Mouse (Mus musculus): Measurements from ENCODE around the gene Ap1g1. TPM values are rescaled to one million over a fixed set of nuclear protein-coding genes. Genes with fewer than 3 reads are reported as not detected.
A peak's percentile ranks its signal among the peaks of the same experiment; 100 is the strongest.

The Ap1g1 gene
- polyA plus RNA-seq (2015; fragmentation: Nextera tagmentation; extraction: Ambion mirVana) = 16.6 and 19.4 TPM in 2 replicates

DNA sequence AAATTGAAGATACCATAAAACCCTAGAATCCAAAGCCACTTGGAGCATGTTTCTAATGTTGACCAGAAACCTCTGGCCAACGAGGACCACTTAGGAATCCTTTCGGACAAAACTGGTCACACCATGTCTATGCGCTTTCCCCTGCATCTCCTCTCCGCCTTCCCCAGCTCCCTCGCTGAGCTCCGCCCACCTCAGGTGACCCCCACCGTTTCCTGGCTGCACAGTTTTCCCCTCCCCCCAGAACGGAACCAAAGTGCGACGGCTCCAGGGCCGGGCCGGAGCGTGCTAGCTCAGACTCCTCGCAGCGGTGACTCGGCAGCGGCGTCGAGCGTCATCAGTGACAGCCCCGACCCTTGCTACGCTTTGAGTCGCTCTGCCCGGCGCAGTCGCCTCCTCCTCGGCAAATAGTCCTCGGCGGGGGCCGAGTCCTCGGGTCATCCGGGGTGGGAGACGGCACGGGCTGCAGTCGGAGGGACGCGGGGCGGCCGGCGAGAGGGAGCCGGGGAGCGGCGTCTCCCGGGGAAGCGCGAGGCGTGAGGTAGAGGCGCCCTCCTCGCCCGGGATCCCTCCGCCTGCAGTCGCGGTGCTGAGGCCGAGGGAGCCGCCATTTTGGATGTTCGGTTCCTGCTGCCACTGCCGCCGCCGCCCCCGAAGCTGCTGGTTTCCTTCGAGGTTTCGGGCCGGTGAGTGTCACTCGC lies at the start of gene Ap1g1:
Gene Ap1g1 (plus strand): TSS at position 275 of the 698 bp plus-strand sequence.
- Histone ChIP-seq H3K36me3 (ENCODE audit: control insufficient read depth, insufficient read depth) (no peaks in the 10 kb centered on the region), H3K27ac (ENCODE audit: low read length) (peak within 1 kb of the TSS; percentile 94), H3K9ac (ENCODE audit: low read depth, low read length) (peak within 1 kb of the TSS; percentile 80), H3K27me3 (ENCODE audit: control insufficient read depth, insufficient read depth, low read depth, low read length) (no peaks in the 10 kb centered on the region; the same call in 1 of the 2 replicates), H3K4me2 (ENCODE audit: low read depth, low read length) (peak within 1 kb of the TSS; percentile 95), H3K9me3 (replicated peaks; ENCODE audit: control insufficient read depth, low read length) (no peaks in the 10 kb centered on the region), H3K4me3 (ENCODE audit: low read depth, low read length) (peak within 1 kb of the TSS; percentile 74), H3K4me1 (ENCODE audit: control insufficient read depth, low read depth, low read length) (peaks cover 16% of the 10 kb centered on the region)
- WGBS (ENCODE audit: insufficient replicate concordance) = under 1% methylated on average over 60 of the region's 64 CpGs
- ATAC-seq (ENCODE audit: low read depth) = peak; percentile 97

- no peaks in the 10 kb centered on the region for H3K27me3 ChIP-seq (ENCODE audit: control insufficient read depth, insufficient read depth, low read depth, low read length)
- no peak for ATAC-seq (ENCODE audit: low read depth)
- no peak overlapping the region for H3K4me3 ChIP-seq (ENCODE audit: low read depth, low read length)
- H3K9me3 ChIP-seq (replicated peaks; ENCODE audit: control insufficient read depth, low read length) = no peaks in the 10 kb centered on the region
- H3K4me2 ChIP-seq (ENCODE audit: low read depth, low read length) = no peak overlapping the region
- 67% methylated on average over 3 of the region's 3 CpGs for WGBS (ENCODE audit: insufficient replicate concordance)
- H3K36me3 ChIP-seq (ENCODE audit: control insufficient read depth, insufficient read depth) = peaks cover 13% of the 10 kb centered on the region
- no peak overlapping the region for H3K9ac ChIP-seq (ENCODE audit: low read depth, low read length)
- no peak overlapping the region for H3K27ac ChIP-seq (ENCODE audit: low read length)
- H3K4me1 ChIP-seq (ENCODE audit: control insufficient read depth, low read depth, low read length) = peaks cover 3% of the 10 kb centered on the region
Measured at GRCm38 (mm10) chr8:109731012-109731411, 47.3 kb upstream of the Ap1g1 start.

DNA sequence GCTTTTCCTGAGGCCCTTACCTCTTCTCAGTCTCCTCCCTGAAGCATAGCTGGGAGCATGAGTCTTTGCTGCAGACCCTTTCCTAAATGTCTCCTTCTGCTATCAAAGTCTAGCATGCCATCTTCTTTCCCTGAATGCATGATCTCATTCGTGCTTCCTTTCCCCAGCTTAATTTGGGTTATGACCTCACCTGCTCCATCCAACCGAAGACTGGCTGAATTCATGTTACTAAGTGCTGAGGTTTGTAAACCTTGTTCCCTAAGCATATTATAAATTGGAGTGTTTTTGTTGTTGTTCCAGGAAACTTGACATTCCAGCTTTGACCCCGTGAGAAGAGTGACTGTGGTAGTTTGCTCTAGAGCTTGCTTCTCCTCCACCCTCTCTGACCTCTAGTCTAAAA lies 44.3 kb upstream of the Ap1g1 start:
- peaks cover 13% of the 10 kb centered on the region for H3K4me1 ChIP-seq (ENCODE audit: control insufficient read depth, low read depth, low read length)
- no peak overlapping the region for H3K4me2 ChIP-seq (ENCODE audit: low read depth, low read length)
- no peaks in the 10 kb centered on the region for H3K9me3 ChIP-seq (replicated peaks; ENCODE audit: control insufficient read depth, low read length)
- no peak overlapping the region for H3K27ac ChIP-seq (ENCODE audit: low read length)
- no peak overlapping the region for H3K4me3 ChIP-seq (ENCODE audit: low read depth, low read length)
- WGBS (ENCODE audit: insufficient replicate concordance) = 79% methylated on average over 3 of the region's 3 CpGs
- no peaks in the 10 kb centered on the region for H3K27me3 ChIP-seq (ENCODE audit: control insufficient read depth, insufficient read depth, low read depth, low read length)
- H3K9ac ChIP-seq (ENCODE audit: low read depth, low read length) = no peak overlapping the region
- peaks cover 13% of the 10 kb centered on the region for H3K36me3 ChIP-seq (ENCODE audit: control insufficient read depth, insufficient read depth)
- no peak for ATAC-seq (ENCODE audit: low read depth)

DNA sequence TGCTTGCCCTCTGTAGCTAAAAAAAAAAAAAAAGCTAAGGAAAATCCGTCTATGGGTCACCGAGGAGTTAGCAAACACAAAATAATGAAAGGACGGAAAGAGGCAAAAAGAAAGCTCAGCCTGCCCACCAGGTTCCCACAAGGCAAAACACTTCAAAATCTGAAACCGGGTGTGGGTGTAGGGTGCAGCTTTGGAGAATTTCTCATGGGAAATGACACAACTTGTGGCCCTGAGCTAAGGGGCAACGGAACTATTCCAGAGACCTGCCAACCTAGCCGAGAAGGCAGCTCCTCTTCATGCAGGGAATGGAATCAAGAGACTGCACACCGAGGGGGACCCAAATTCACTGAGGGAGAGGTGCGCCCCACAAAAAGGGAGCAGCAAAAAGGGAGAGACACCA lies 41.5 kb upstream of the Ap1g1 start:
- peak overlapping the region; percentile 98 for H3K4me3 ChIP-seq (ENCODE audit: low read depth, low read length)
- 0 out of 2 replicates have a peak, but pooled peaks have one; percentile 3 for ATAC-seq (ENCODE audit: low read depth)

DNA sequence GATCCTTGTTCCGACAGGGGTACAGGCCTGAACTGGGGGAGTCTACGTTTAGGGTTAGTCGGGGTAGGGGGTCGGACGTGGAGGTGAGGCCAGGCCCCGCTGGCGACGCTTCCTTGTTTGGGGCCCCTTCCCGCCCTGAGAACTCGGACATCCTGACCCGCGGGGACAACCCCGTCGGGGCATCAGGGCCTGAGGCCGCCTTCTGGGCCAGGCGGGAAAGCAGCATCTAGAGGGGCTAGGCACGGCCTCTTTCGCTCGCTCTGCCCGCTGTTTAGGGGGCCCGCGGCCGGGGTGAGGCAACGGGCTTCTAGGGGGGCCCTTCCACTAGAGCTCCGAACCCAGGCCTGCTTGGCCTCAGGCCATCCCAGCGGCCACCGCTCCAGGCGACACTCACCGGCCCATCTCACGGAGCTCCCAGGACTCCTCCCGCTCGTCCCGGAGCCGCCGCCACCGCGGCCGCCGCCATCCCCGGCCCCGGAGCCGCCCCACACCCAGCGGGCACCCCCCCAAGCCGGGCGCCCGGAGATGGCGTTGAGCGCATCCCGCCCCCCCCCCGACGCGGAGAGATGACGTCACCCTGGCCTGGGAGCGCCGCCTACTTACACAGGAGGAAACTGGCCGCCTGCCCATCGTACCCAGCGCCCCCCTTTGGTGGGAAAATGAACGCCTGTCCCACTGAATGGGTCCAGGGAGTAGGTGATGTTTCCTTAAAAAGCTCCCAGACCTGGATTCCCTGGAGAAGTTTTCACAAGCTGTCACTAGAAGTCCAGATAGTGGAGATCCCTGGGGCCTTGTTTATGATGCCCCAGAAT lies 40.9 kb upstream of the Ap1g1 start, which contains the start of gene Atxn1l:
Gene Atxn1l (minus strand): TSS at position 503 of the 812 bp plus-strand sequence.
- Histone ChIP-seq H3K27me3 (ENCODE audit: control insufficient read depth, insufficient read depth, low read depth, low read length) (no peaks in the 10 kb centered on the region), H3K4me1 (ENCODE audit: control insufficient read depth, low read depth, low read length) (peaks cover 13% of the 10 kb centered on the region), H3K9me3 (replicated peaks; ENCODE audit: control insufficient read depth, low read length) (no peaks in the 10 kb centered on the region), H3K36me3 (ENCODE audit: control insufficient read depth, insufficient read depth) (peaks cover 12% of the 10 kb centered on the region), H3K4me3 (ENCODE audit: low read depth, low read length) (peak within 1 kb of the TSS; percentile 98), H3K27ac (ENCODE audit: low read length) (peak within 1 kb of the TSS; percentile 66), H3K4me2 (ENCODE audit: low read depth, low read length) (peak within 1 kb of the TSS; percentile 94), H3K9ac (ENCODE audit: low read depth, low read length) (peak within 1 kb of the TSS; percentile 97)
- peak; percentile 88 for ATAC-seq (ENCODE audit: low read depth)
- WGBS (ENCODE audit: insufficient replicate concordance) = under 1% methylated on average over 53 of the region's 59 CpGs

More for the DNA sequence above, 41.5 kb upstream of the Ap1g1 start:
- peaks cover 13% of the 10 kb centered on the region for H3K4me1 ChIP-seq (ENCODE audit: control insufficient read depth, low read depth, low read length)
- H3K9ac ChIP-seq (ENCODE audit: low read depth, low read length) = peak overlapping the region; percentile 97
- WGBS (ENCODE audit: insufficient replicate concordance) = 3% methylated on average over 8 of the region's 8 CpGs
- H3K9me3 ChIP-seq (replicated peaks; ENCODE audit: control insufficient read depth, low read length) = no peaks in the 10 kb centered on the region
- H3K27ac ChIP-seq (ENCODE audit: low read length) = peak overlapping the region; percentile 66
- peak overlapping the region; percentile 94 for H3K4me2 ChIP-seq (ENCODE audit: low read depth, low read length)
- peaks cover 13% of the 10 kb centered on the region for H3K36me3 ChIP-seq (ENCODE audit: control insufficient read depth, insufficient read depth)
- no peaks in the 10 kb centered on the region for H3K27me3 ChIP-seq (ENCODE audit: control insufficient read depth, insufficient read depth, low read depth, low read length)

DNA sequence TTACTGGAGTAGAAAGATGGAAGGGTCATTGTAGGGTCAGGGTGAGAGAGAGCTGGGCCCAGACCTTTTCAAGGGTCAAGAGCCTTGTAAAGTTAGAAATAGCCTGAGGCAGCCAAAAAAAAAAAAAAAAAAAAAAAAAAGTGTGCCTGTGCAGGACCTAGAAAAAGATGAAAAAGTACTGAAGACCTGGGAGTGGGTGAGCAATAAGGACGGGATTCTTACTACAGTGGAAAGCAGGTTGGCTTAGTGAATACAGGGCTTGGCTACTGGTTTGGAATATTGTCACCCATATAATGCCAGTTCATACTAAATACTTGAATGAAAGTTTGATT lies 40.3 kb upstream of the Ap1g1 start:
- peaks cover 6% of the 10 kb centered on the region for H3K36me3 ChIP-seq (ENCODE audit: control insufficient read depth, insufficient read depth)
- 79% methylated on average over 1 of the region's 1 CpGs for WGBS (ENCODE audit: insufficient replicate concordance)
- H3K9ac ChIP-seq (ENCODE audit: low read depth, low read length) = peak overlapping the region; percentile 97
- H3K27me3 ChIP-seq (ENCODE audit: control insufficient read depth, insufficient read depth, low read depth, low read length) = no peaks in the 10 kb centered on the region
- peak overlapping the region; percentile 30; the same call in 1 of the 2 replicates for H3K27ac ChIP-seq (ENCODE audit: low read length)
- H3K4me2 ChIP-seq (ENCODE audit: low read depth, low read length) = peak overlapping the region; percentile 94
- H3K4me3 ChIP-seq (ENCODE audit: low read depth, low read length) = peak overlapping the region; percentile 98
- H3K4me1 ChIP-seq (ENCODE audit: control insufficient read depth, low read depth, low read length) = peaks cover 13% of the 10 kb centered on the region
- no peaks in the 10 kb centered on the region for H3K9me3 ChIP-seq (replicated peaks; ENCODE audit: control insufficient read depth, low read length)
- ATAC-seq (ENCODE audit: low read depth) = no peak

GRCm38 (mm10) chr8:109747468-109748199 lies 30.7 kb upstream of the Ap1g1 start:
- 68% methylated on average over 12 of the region's 12 CpGs for WGBS (ENCODE audit: insufficient replicate concordance)
- ATAC-seq (ENCODE audit: low read depth) = no peak
- no peaks in the 10 kb centered on the region for H3K9me3 ChIP-seq (replicated peaks; ENCODE audit: control insufficient read depth, low read length)
- no peak overlapping the region for H3K4me3 ChIP-seq (ENCODE audit: low read depth, low read length)
- H3K27ac ChIP-seq (ENCODE audit: low read length) = no peak overlapping the region
- H3K36me3 ChIP-seq (ENCODE audit: control insufficient read depth, insufficient read depth) = no peaks in the 10 kb centered on the region
- no peak overlapping the region for H3K4me2 ChIP-seq (ENCODE audit: low read depth, low read length)
- no peaks in the 10 kb centered on the region for H3K4me1 ChIP-seq (ENCODE audit: control insufficient read depth, low read depth, low read length)
- no peaks in the 10 kb centered on the region for H3K27me3 ChIP-seq (ENCODE audit: control insufficient read depth, insufficient read depth, low read depth, low read length)
- no peak overlapping the region for H3K9ac ChIP-seq (ENCODE audit: low read depth, low read length)

- WGBS (ENCODE audit: insufficient replicate concordance) = 17% methylated on average over 5 of the region's 5 CpGs
- H3K4me1 ChIP-seq (ENCODE audit: control insufficient read depth, low read depth, low read length) = no peaks in the 10 kb centered on the region
- H3K4me2 ChIP-seq (ENCODE audit: low read depth, low read length) = peak overlapping the region; percentile 5; the same call in 1 of the 2 replicates
- H3K36me3 ChIP-seq (ENCODE audit: control insufficient read depth, insufficient read depth) = no peaks in the 10 kb centered on the region
- H3K9me3 ChIP-seq (replicated peaks; ENCODE audit: control insufficient read depth, low read length) = no peaks in the 10 kb centered on the region
- H3K27me3 ChIP-seq (ENCODE audit: control insufficient read depth, insufficient read depth, low read depth, low read length) = no peaks in the 10 kb centered on the region
- H3K27ac ChIP-seq (ENCODE audit: low read length) = peak overlapping the region; percentile 42; the same call in 1 of the 2 replicates
- no peak for ATAC-seq (ENCODE audit: low read depth)
- H3K4me3 ChIP-seq (ENCODE audit: low read depth, low read length) = no peak overlapping the region
- no peak overlapping the region for H3K9ac ChIP-seq (ENCODE audit: low read depth, low read length)
Measured at GRCm38 (mm10) chr8:109750274-109750673, 28.1 kb upstream of the Ap1g1 start.
